23 mouse cellular contexts compared by ENCODE assay signal in genomic region chr1:36753932-36754675, GRCm38 (mm10). TPM values are rescaled to one million over a fixed set of nuclear protein-coding genes. Genes with fewer than 3 reads are reported as not detected.
"Had no signal": no experiment of that assay in that cellular context is flagged by ENCODE, and none has a peak within 500 bp of the region (broad histone marks: within the 10 kb centered on the region; RNA-seq: fewer than 3 reads in every experiment).

No protein-coding gene starts in this region.

- H3K36me3 ChIP-seq: limb, embryonic 10.5 days; limb, embryonic 13.5 days; liver, embryonic 13.5 days; midbrain, embryonic 10.5 days; midbrain, embryonic 15.5 days; neural tube, embryonic 13.5 days had no signal

- H3K27me3 ChIP-seq: limb, embryonic 13.5 days; liver, embryonic 13.5 days; midbrain, embryonic 15.5 days; neural tube, embryonic 13.5 days had no signal

- DNase-seq: kidney, adult 18-20 months; kidney, adult 9 months; kidney, postnatal 14 days; kidney, postnatal 4 days; layer of hippocampus, adult 9-11 months; liver; liver, embryonic 13.5 days; lung, adult 2 months; retina, postnatal 1 day; thymus, adult 18-20 months; thymus, postnatal 36 days had no signal

- H3K9me3 ChIP-seq: limb, embryonic 10.5 days; limb, embryonic 13.5 days; liver, embryonic 13.5 days; midbrain, embryonic 10.5 days; midbrain, embryonic 15.5 days; neural tube, embryonic 13.5 days had no signal

- H3K4me1 ChIP-seq: limb, embryonic 10.5 days; limb, embryonic 13.5 days; liver, embryonic 13.5 days; midbrain, embryonic 10.5 days; midbrain, embryonic 15.5 days; neural tube, embryonic 13.5 days had no signal

- H3K9ac ChIP-seq: limb, embryonic 13.5 days; liver, embryonic 13.5 days; midbrain, embryonic 15.5 days; neural tube, embryonic 13.5 days had no signal

- ATAC-seq: midbrain, embryonic 15.5 days had no signal

- H3K4me2 ChIP-seq: limb, embryonic 13.5 days; liver, embryonic 13.5 days; midbrain, embryonic 15.5 days; neural tube, embryonic 13.5 days had no signal

- H3K27ac ChIP-seq: layer of hippocampus, adult 2 months; limb, embryonic 10.5 days; limb, embryonic 13.5 days; liver, embryonic 13.5 days; midbrain, embryonic 10.5 days; midbrain, embryonic 15.5 days; neural tube, embryonic 13.5 days had no signal

- H3K4me3 ChIP-seq: layer of hippocampus, adult 2 months; limb, embryonic 10.5 days; limb, embryonic 13.5 days; liver, embryonic 13.5 days; midbrain, embryonic 10.5 days; midbrain, embryonic 15.5 days; neural tube, embryonic 13.5 days had no signal

RNA-seq across cellular contexts. Expression of gene Zap70, which starts 7.5 kb away (rescaled TPM):
- polyA plus RNA-seq: liver, embryonic 13.5 days had no signal

RNA-seq across cellular contexts. Expression of gene 4933424G06Rik, which starts 44.2 kb away (rescaled TPM):
- total RNA-seq: neutrophil, adult 5-6 weeks had no signal
- polyA plus RNA-seq: kidney, embryonic 16.5 days; limb, embryonic 10.5 days; limb, embryonic 13.5 days; liver, embryonic 13.5 days; liver, embryonic 16.5 days; lung, adult 2 months; lung, embryonic 16.5 days; small intestine, adult 2 months; spleen, adult 2 months had no signal
